Mouse (Mus musculus): ENCODE data around the gene Gm10272. TPM values are rescaled to one million over a fixed set of nuclear protein-coding genes. Genes with fewer than 3 reads are reported as not detected.
"Not testable (repeated sequence)": the region's sequence is repeated elsewhere in the genome, so short reads cannot be mapped to it uniquely, and the experiment has no call there.

Gene Gm10272
- polyA plus RNA-seq, 1 experiment from 2014 or later, result not detected

DNA sequence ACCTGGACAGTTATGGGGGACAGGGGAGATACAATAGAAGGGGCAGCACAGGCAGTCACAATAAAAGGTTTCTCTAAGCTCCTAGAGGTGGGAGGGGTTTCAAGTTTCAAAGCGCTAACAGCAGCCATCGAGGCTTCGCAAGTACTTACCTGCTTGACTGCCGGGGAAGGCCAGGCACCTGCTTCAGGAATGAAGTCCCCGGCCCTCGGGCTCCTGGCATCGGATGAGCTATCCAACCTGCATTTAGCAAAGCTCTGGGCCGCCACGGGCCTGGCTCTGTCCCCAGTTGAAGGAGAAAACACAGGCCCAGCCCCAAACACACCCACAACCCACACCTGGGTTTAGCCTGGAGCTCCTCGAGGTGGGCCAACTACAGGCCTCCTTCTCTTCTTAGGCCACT is 19.4 kb upstream of the Gm10272 start:
- WGBS (ENCODE audit: insufficient replicate concordance), result 21% methylated on average over 10 of the region's 10 CpGs
- H3K36me3 ChIP-seq, result no peaks in the 10 kb centered on the region
- H3K4me2 ChIP-seq, result no peak overlapping the region
- H3K4me3 ChIP-seq, result no peak overlapping the region
- H3K27ac ChIP-seq, result no peak overlapping the region
- H3K9ac ChIP-seq, result no peak overlapping the region
- H3K9me3 ChIP-seq (replicated peaks), result no peaks in the 10 kb centered on the region
- H3K27me3 ChIP-seq (replicated peaks), result peaks cover 91% of the 10 kb centered on the region
- no peak for ATAC-seq
- no peaks in the 10 kb centered on the region for H3K4me1 ChIP-seq

DNA sequence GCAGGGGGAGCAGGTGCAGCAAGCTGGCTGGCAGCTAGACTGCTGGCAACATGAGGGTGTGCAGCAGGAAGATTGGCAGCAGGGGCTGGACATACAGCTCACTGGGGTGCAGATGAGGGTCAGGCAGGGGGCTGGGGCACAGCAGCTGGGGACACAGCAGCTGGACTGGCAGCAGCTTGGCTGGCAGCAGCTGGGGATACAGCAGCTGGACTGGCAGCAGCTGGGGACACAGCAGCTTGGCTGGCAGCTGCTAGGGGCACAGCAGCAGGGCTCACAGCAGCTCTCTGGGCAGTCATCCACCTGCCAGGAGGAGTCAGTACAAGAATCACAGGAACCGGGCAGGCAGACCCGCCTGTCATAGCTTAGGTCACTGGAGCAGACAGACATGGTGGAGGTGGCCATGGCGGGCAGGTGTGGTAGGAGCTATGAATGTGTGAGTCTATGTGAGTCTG is 16.0 kb upstream of the Gm10272 start, which contains the start of gene Gm19402:
Gene Gm19402 (minus strand): TSS at position 402 of the 452 bp plus-strand sequence.
- WGBS (ENCODE audit: insufficient replicate concordance), result 48% methylated on average over 3 of the region's 3 CpGs

DNA sequence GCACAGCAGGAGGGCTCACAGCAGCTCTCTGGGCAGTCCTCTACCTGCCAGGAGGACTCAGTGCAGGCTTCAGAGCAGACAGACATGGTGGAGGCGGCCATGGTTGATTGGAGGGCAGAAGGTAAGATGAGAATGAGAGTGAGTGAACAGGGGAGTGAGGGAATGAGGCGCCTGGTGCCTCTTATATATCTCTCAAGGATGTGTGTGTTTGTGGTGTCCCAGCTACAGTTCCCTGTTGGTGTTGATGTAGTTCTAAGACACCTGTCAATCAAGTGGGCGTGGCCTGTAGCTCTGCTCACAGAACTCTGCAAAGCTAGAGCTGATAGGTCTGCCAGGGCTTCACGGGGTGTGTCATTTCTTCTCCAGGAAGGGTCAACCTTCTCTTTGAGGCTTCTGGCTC is 9.3 kb upstream of the Gm10272 start, which contains the start of gene Gm9508:
Gene Gm9508 (minus strand): TSS at position 101 of the 400 bp plus-strand sequence.
- H3K4me1 ChIP-seq, result no peaks in the 10 kb centered on the region
- no peak within 1 kb of the TSS for H3K4me2 ChIP-seq
- H3K9ac ChIP-seq, result no peak within 1 kb of the TSS
- ATAC-seq, result no peak
- 23% methylated on average over 4 of the region's 4 CpGs for WGBS (ENCODE audit: insufficient replicate concordance)
- H3K27ac ChIP-seq, result no peak within 1 kb of the TSS
- H3K27me3 ChIP-seq (replicated peaks), result peaks cover 22% of the 10 kb centered on the region; the same call in 1 of the 2 replicates
- H3K9me3 ChIP-seq (replicated peaks), result no peaks in the 10 kb centered on the region
- H3K4me3 ChIP-seq, result no peak within 1 kb of the TSS
- no peaks in the 10 kb centered on the region for H3K36me3 ChIP-seq

More for the DNA sequence above, 16.0 kb upstream of the Gm10272 start, which contains the start of gene Gm19402:
- H3K9me3 ChIP-seq (replicated peaks); H3K36me3 ChIP-seq; H3K9ac ChIP-seq; H3K4me2 ChIP-seq; ATAC-seq; H3K27ac ChIP-seq; H3K4me3 ChIP-seq; H3K4me1 ChIP-seq: not testable (repeated sequence)
- peaks cover 77% of the 10 kb centered on the region for H3K27me3 ChIP-seq (replicated peaks)

DNA sequence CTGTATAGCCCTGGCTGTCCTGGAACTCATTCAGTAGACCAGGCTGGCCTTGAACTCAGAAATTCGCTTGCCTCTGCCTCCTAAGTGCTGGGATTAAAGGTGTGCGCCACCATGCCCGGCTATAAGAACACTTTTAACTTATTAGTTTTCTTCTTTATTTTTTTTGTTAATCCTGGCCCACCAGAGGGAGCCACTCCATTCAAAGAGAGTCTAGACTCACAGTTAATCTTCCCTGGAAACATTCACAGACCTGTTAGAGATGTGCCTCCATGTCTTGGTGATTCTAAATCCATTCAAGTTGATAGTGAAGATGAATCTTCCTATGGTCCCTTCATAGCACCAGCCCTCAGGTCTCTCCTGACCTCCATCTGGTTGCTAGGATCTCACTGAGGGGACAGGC is 3.4 kb downstream of the Gm10272 start:
- Histone ChIP-seq H3K36me3 (no peaks in the 10 kb centered on the region), H3K27me3 (replicated peaks) (no peaks in the 10 kb centered on the region), H3K9ac (no peak overlapping the region), H3K4me3 (no peak overlapping the region), H3K27ac (no peak overlapping the region), H3K9me3 (replicated peaks) (0 out of 2 replicates have a peak, but pooled peaks cover 6% of the 10 kb centered on the region), H3K4me1 (no peaks in the 10 kb centered on the region), H3K4me2 (no peak overlapping the region)
- WGBS (ENCODE audit: insufficient replicate concordance), result 59% methylated on average over 3 of the region's 3 CpGs
- no peak for ATAC-seq

DNA sequence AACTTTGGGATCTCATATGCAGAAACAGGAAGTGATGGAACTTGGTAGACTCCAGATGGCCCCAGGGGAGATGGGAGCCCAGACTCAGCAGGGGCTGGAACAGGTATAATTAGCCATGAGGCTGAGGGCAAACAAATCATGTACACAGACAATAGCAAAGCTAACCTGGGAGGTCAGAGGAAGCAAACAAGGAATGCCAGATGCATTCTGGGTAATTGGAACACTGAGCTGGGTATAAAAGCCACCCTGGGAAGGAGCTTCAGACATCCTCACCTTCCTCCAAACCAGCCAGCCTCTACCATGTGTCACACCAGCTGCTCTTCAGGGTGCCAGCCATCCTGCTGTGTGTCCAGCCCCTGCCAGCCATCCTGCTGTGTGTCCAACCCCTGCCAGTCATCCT is 4.7 kb downstream of the Gm10272 start, which contains the start of gene Gm10024:
Gene Gm10024 (plus strand): TSS at position 301 of the 400 bp plus-strand sequence.
- not testable (repeated sequence) for H3K27me3 ChIP-seq (replicated peaks); H3K9ac ChIP-seq; H3K4me1 ChIP-seq; H3K36me3 ChIP-seq; H3K4me3 ChIP-seq; H3K4me2 ChIP-seq; H3K27ac ChIP-seq; ATAC-seq; H3K9me3 ChIP-seq (replicated peaks)

DNA sequence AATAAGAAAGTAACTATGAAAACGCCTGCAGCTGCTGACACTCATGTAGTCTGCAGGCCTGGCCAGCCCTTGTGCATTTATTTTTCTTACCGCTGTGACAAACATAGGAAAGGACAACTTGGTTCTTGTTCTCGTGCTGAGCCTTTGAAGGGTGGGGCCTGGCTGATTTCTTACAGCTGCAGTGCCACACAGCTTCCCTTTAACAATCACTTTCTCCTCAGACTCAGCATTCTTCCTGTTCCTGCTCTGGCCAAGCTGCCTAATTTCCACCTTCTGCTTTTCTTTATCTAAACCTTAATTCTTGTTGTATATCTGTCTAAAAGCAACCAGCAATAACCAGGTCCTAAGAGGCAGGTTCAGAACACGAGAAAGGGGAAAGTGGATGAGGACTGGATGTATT is 7.3 kb downstream of the Gm10272 start:
- Histone ChIP-seq H3K36me3 (no peaks in the 10 kb centered on the region), H3K9ac (no peak overlapping the region), H3K27ac (no peak overlapping the region), H3K9me3 (replicated peaks) (0 out of 2 replicates have a peak, but pooled peaks cover 3% of the 10 kb centered on the region), H3K27me3 (replicated peaks) (no peaks in the 10 kb centered on the region; the same call in 1 of the 2 replicates), H3K4me3 (no peak overlapping the region), H3K4me2 (no peak overlapping the region), H3K4me1 (no peaks in the 10 kb centered on the region)
- 28% methylated on average over 4 of the region's 4 CpGs for WGBS (ENCODE audit: insufficient replicate concordance)
- no peak for ATAC-seq

DNA sequence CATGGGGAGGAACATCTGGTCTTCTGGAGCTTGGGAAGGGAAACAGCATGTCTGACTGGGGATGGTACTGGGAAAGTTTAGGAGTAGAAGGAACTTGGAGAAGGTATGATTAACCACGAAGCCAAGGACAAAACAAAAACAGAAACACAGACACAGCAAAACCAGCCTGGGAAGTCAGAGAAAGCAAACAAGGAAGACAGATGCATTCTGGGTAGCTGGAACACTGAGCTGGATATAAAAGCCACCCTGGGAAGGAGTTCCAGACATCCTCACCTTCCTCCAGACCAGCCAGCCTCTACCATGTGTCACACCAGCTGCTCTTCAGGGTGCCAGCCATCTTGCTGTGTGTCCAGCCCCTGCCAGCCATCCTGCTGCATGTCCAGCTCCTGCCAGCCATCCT is 9.1 kb downstream of the Gm10272 start, which contains the start of gene Gm10142:
Gene Gm10142 (plus strand): TSS at position 301 of the 400 bp plus-strand sequence.
- H3K4me1 ChIP-seq, result no peaks in the 10 kb centered on the region
- 50% methylated on average over 1 of the region's 1 CpGs for WGBS (ENCODE audit: insufficient replicate concordance)
- 0 out of 2 replicates have a peak, but pooled peaks cover 3% of the 10 kb centered on the region for H3K9me3 ChIP-seq (replicated peaks)
- no peaks in the 10 kb centered on the region; the same call in 1 of the 2 replicates for H3K27me3 ChIP-seq (replicated peaks)
- no peak within 1 kb of the TSS for H3K4me3 ChIP-seq
- H3K4me2 ChIP-seq, result no peak within 1 kb of the TSS
- H3K9ac ChIP-seq, result no peak within 1 kb of the TSS
- no peak within 1 kb of the TSS for H3K27ac ChIP-seq
- no peaks in the 10 kb centered on the region for H3K36me3 ChIP-seq
- no peak for ATAC-seq

DNA sequence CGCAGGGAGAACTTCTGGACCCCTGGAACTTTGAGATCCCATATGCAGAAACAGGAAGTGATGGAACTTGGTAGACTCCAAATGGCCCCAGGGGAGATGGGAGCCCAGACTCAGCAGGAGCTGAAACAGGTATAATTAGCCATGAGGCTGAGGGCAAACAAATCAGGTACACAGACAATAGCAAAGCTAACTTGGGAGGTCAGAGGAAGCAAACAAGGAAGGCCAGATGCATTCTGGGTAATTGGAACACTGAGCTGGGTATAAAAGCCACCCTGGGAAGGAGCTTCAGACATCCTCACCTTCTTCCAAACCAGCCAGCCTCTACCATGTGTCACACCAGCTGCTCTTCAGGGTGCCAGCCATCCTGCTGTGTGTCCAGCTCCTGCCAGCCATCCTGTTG is 13.9 kb downstream of the Gm10272 start, which contains the start of gene Krtap12-1:
Gene Krtap12-1 (plus strand): TSS at position 301 of the 400 bp plus-strand sequence.
- ATAC-seq; H3K4me2 ChIP-seq; H3K9ac ChIP-seq; H3K9me3 ChIP-seq (replicated peaks); H3K4me1 ChIP-seq; H3K4me3 ChIP-seq; H3K27ac ChIP-seq; H3K27me3 ChIP-seq (replicated peaks); H3K36me3 ChIP-seq: not testable (repeated sequence)
- WGBS (ENCODE audit: insufficient replicate concordance), result 56% methylated on average over 1 of the region's 1 CpGs

DNA sequence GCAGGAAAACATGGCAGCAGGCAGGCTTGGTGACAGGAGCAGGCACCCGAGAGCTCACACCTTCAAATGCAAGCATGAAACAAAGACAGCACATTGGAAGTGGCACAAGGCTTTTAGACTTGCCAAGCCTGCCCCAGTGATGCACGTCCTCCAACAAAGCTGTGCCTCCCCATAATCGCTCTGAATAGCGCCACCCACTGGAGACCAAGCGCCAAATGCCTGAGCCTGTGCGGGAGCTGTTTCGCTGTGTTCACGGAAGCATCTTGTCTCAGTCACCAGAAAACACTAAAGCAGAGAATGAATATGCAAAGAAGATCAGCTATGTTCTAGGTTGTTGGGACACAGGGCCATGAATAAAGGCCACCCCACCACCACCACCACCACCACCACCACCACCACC is 18.4 kb downstream of the Gm10272 start:
- Histone ChIP-seq H3K27ac (no peak overlapping the region), H3K4me2 (no peak overlapping the region), H3K4me1 (no peaks in the 10 kb centered on the region), H3K27me3 (replicated peaks) (0 out of 2 replicates have a peak, but pooled peaks cover 5% of the 10 kb centered on the region), H3K36me3 (no peaks in the 10 kb centered on the region), H3K9me3 (replicated peaks) (no peaks in the 10 kb centered on the region), H3K4me3 (no peak overlapping the region), H3K9ac (no peak overlapping the region)
- WGBS (ENCODE audit: insufficient replicate concordance), result 56% methylated on average over 8 of the region's 8 CpGs
- ATAC-seq, result no peak

DNA sequence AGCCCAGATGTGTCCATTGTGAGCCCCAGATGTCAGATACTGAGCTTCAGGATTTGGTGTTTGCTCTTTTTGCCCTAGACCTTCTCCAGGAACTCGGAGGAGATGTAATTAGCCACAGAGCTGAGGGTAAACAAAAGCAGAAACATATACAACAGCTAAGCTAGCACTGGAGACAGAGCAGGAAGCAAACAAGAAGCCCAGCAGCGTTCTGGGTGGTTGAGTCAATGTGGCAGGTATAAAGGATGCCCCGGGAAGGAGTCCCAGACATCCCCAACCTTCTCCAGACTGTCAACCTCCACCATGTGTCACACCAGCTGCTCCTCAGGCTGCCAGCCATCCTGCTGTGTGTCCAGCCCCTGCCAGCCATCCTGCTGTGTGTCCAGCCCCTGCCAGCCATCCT is 19.8 kb downstream of the Gm10272 start, which contains the start of gene Gm10100:
Gene Gm10100 (plus strand): TSS at position 301 of the 400 bp plus-strand sequence.
- WGBS (ENCODE audit: insufficient replicate concordance), result 26% methylated on average over 3 of the region's 3 CpGs
- Histone ChIP-seq H3K4me2 (no peak within 1 kb of the TSS), H3K9me3 (replicated peaks) (no peaks in the 10 kb centered on the region), H3K4me3 (no peak within 1 kb of the TSS), H3K9ac (no peak within 1 kb of the TSS), H3K27me3 (replicated peaks) (0 out of 2 replicates have a peak, but pooled peaks cover 5% of the 10 kb centered on the region), H3K27ac (no peak within 1 kb of the TSS), H3K36me3 (no peaks in the 10 kb centered on the region), H3K4me1 (no peaks in the 10 kb centered on the region)
- no peak for ATAC-seq

DNA sequence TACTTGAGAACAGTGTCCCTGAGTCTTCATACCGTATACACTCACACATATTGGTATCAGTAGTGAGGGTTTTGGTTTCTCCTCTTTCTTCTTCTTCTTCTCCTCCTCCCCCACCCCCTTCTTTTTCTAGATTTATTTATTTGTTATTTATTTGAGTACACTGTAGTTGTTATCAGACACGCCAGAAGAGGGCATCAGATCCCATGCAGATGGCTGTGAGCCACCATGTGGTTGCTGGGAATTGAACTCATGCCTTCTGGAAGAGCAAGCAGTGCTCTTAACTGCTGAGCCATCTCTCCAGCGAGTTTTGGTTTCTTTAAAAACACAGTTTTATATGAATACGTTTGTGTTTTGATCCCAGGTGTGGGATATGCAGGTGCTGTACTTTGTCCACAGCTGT is 21.9 kb downstream of the Gm10272 start:
- Histone ChIP-seq H3K27me3 (replicated peaks) (0 out of 2 replicates have a peak, but pooled peaks cover 5% of the 10 kb centered on the region), H3K4me3 (no peak overlapping the region), H3K9me3 (replicated peaks) (no peaks in the 10 kb centered on the region), H3K4me2 (no peak overlapping the region), H3K9ac (no peak overlapping the region), H3K27ac (no peak overlapping the region), H3K36me3 (no peaks in the 10 kb centered on the region), H3K4me1 (no peaks in the 10 kb centered on the region)
- ATAC-seq, result no peak
- WGBS (ENCODE audit: insufficient replicate concordance), result 47% methylated on average over 4 of the region's 4 CpGs

DNA sequence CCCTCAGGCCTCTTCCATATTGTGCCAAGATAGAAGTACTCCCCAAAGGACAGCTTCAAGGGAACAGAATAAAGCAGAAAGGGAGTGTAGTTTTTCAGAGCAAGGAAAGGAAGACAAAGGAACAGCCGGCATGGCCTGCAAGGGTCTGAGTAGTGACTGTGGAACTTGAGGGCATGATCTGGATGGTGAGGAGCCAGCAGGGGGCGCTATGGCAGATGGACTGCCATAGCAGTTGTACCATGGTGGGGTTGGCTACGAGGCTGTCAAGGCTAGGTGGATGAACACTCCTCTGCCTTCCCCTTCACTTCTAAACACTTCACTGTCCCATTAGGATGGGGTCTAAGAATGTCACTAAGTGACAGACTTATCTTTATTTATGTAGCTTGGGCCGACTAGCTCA is 22.8 kb downstream of the Gm10272 start:
- 0 out of 2 replicates have a peak, but pooled peaks cover 5% of the 10 kb centered on the region for H3K27me3 ChIP-seq (replicated peaks)
- H3K4me1 ChIP-seq, result no peaks in the 10 kb centered on the region
- ATAC-seq, result no peak
- no peaks in the 10 kb centered on the region for H3K36me3 ChIP-seq
- no peaks in the 10 kb centered on the region for H3K9me3 ChIP-seq (replicated peaks)
- WGBS (ENCODE audit: insufficient replicate concordance), result 43% methylated on average over 4 of the region's 4 CpGs
- H3K4me3 ChIP-seq, result no peak overlapping the region
- H3K27ac ChIP-seq, result no peak overlapping the region
- H3K4me2 ChIP-seq, result no peak overlapping the region
- H3K9ac ChIP-seq, result no peak overlapping the region

Measured in liver, embryonic 12.5 days (tissue).